Mouse (Mus musculus) MEL (cell line): ENCODE measurements around the gene Csrnp1. TPM values are rescaled to one million over a fixed set of nuclear protein-coding genes. Genes with fewer than 3 reads are reported as not detected.

Experiments used
- DNase-seq: peaks from one replicate; pipeline ENCODE4 v3.0.0; 2011; ENCODE audit warnings: low read depth, low spot score
- H3K27ac ChIP-seq: 2 replicates; pipeline ENCODE4 v1.5.1; 2012; ENCODE audit warnings: low read depth, mild to moderate bottlenecking, control low read depth, low read length, moderate library complexity; ENCODE audit not compliant: control insufficient read depth
- H3K27me3 ChIP-seq, 2 experiments: fragments of 150-350 bp in 1 of 2; sonication (generic) in 1 of 2; 2 replicates each; pipeline ENCODE4 v1.6.1; 2012; ENCODE audit warnings: low read length in 2 of 2, mild to moderate bottlenecking in 2 of 2, improper control_type of control experiment in 1 of 2, moderate library complexity in 1 of 2; ENCODE audit not compliant: insufficient read depth in 2 of 2, control insufficient read depth in 1 of 2
- H3K36me3 ChIP-seq, 2 experiments: 2 replicates each; pipeline ENCODE4 v1.6.1; 2012 to 2014; ENCODE audit warnings: low read length in 2 of 2, improper control_type of control experiment in 1 of 2, inconsistent platforms in 1 of 2, mild to moderate bottlenecking in 1 of 2; ENCODE audit not compliant: insufficient read depth in 2 of 2, control insufficient read depth in 1 of 2
- H3K4me1 ChIP-seq, 2 experiments: fragments of 150-350 bp in 1 of 2; sonication (generic) in 1 of 2; 2 replicates each; pipeline ENCODE4 v1.6.1; 2012; ENCODE audit warnings: low read length in 2 of 2, improper control_type of control experiment in 1 of 2, mild to moderate bottlenecking in 1 of 2; ENCODE audit not compliant: insufficient read depth in 2 of 2, control insufficient read depth in 1 of 2
- H3K4me3 ChIP-seq, 2 experiments: fragments of 150-350 bp in 1 of 2; sonication (generic) in 1 of 2; 2 replicates each; pipeline ENCODE4 v1.5.1; 2012; ENCODE audit warnings: low read depth in 2 of 2, low read length in 2 of 2, mild to moderate bottlenecking in 2 of 2, moderate library complexity in 2 of 2, control low read depth in 1 of 2, improper control_type of control experiment in 1 of 2; ENCODE audit not compliant: control insufficient read depth in 1 of 2, insufficient read depth in 1 of 2
- H3K79me2 ChIP-seq: 2 replicates; pipeline ENCODE4 v1.6.1; 2012; ENCODE audit warnings: mild to moderate bottlenecking, low read length, moderate library complexity; ENCODE audit not compliant: control insufficient read depth, poor library complexity, insufficient read depth
- H3K9ac ChIP-seq: 2 replicates; pipeline ENCODE4 v1.6.1; 2012; ENCODE audit warnings: low read depth, mild to moderate bottlenecking, control low read depth, low read length, moderate library complexity; ENCODE audit not compliant: control insufficient read depth, poor library complexity, severe bottlenecking
- H3K9me3 ChIP-seq: fragments of 150-350 bp; sonication (generic); replicated peaks from 2 replicates; pipeline ENCODE4 v1.6.1; 2012; ENCODE audit warnings: mild to moderate bottlenecking, low read length, improper control_type of control experiment, moderate library complexity; ENCODE audit not compliant: insufficient read depth
- CTCF ChIP-seq, 3 experiments: IDR thresholded peaks in 2 of 3; conservative IDR thresholded peaks in 1 of 3; 2 replicates each; pipeline ENCODE4 v1.5.1; 2011 to 2012; ENCODE audit warnings: low read length in 3 of 3, low read depth in 2 of 3, mild to moderate bottlenecking in 2 of 3, improper control_type of control experiment in 1 of 3, inconsistent platforms in 1 of 3, mixed read lengths in 1 of 3, moderate library complexity in 1 of 3; ENCODE audit not compliant: control insufficient read depth in 1 of 3, insufficient read depth in 1 of 3, poor library complexity in 1 of 3, severe bottlenecking in 1 of 3
- E2F4 ChIP-seq: IDR thresholded peaks from 2 replicates; pipeline ENCODE4 v1.6.1; 2011; ENCODE audit warnings: low read depth, low read length, improper control_type of control experiment, borderline replicate concordance
- ETS1 ChIP-seq: IDR thresholded peaks from 2 replicates; pipeline ENCODE4 v1.6.1; 2012; ENCODE audit warnings: low read depth, mild to moderate bottlenecking, inconsistent platforms, low read length, improper control_type of control experiment, moderate library complexity
- GABPA ChIP-seq: IDR thresholded peaks from 2 replicates; pipeline ENCODE4 v1.6.1; 2012; ENCODE audit warnings: low read depth, mild to moderate bottlenecking, inconsistent platforms, low read length, improper control_type of control experiment, moderate library complexity
- GATA1 ChIP-seq: IDR thresholded peaks from 2 replicates; pipeline ENCODE4 v1.6.1; 2011; ENCODE audit warnings: low read depth, low read length, improper control_type of control experiment
- HCFC1 ChIP-seq: IDR thresholded peaks from 2 replicates; pipeline ENCODE4 v1.6.1; 2012; ENCODE audit warnings: low read depth, mild to moderate bottlenecking, inconsistent platforms, low read length, improper control_type of control experiment, moderate library complexity
- MAX ChIP-seq: IDR thresholded peaks from 2 replicates; pipeline ENCODE4 v1.6.1; 2011; ENCODE audit warnings: low read length, improper control_type of control experiment
- MXI1 ChIP-seq: IDR thresholded peaks from 2 replicates; pipeline ENCODE4 v1.6.1; 2011; ENCODE audit warnings: mild to moderate bottlenecking, low read depth, low read length, improper control_type of control experiment
- MYC ChIP-seq: IDR thresholded peaks from 2 replicates; pipeline ENCODE4 v1.6.1; 2011; ENCODE audit warnings: low read depth, mild to moderate bottlenecking, low read length, improper control_type of control experiment, moderate library complexity
- NELFE ChIP-seq: IDR thresholded peaks from 2 replicates; pipeline ENCODE4 v1.6.1; 2011; ENCODE audit warnings: low read depth, low read length, improper control_type of control experiment
- NRF1 ChIP-seq: IDR thresholded peaks from 2 replicates; pipeline ENCODE4 v1.6.1; 2014; ENCODE audit warnings: low read depth, mild to moderate bottlenecking, inconsistent platforms, low read length, improper control_type of control experiment, moderate library complexity; ENCODE audit not compliant: poor library complexity, insufficient read depth, severe bottlenecking
- RAD21 ChIP-seq: IDR thresholded peaks from 2 replicates; pipeline ENCODE4 v1.6.1; 2011; ENCODE audit warnings: mild to moderate bottlenecking, low read depth, low read length, improper control_type of control experiment
- SIN3A ChIP-seq: IDR thresholded peaks from 2 replicates; pipeline ENCODE4 v1.6.1; 2012; ENCODE audit warnings: low read length, improper control_type of control experiment, inconsistent platforms
- SMC3 ChIP-seq: IDR thresholded peaks from 2 replicates; pipeline ENCODE4 v1.6.1; 2011; ENCODE audit warnings: low read depth, low read length, improper control_type of control experiment
- TAL1 ChIP-seq: IDR thresholded peaks from 2 replicates; pipeline ENCODE4 v1.6.1; 2012; ENCODE audit warnings: mild to moderate bottlenecking, inconsistent platforms, low read length, moderate library complexity, mixed read lengths
- ZC3H11A ChIP-seq: IDR thresholded peaks from 2 replicates; pipeline ENCODE4 v1.6.1; 2012; ENCODE audit warnings: low read depth, mild to moderate bottlenecking, inconsistent platforms, low read length, improper control_type of control experiment
- ZKSCAN1 ChIP-seq: IDR thresholded peaks from 2 replicates; pipeline ENCODE4 v1.6.1; 2012; ENCODE audit warnings: low read depth, mild to moderate bottlenecking, inconsistent platforms, low read length, improper control_type of control experiment, moderate library complexity
- polyA plus RNA-seq, 2 experiments: library from polyadenylated mRNA; stranded (reverse) in 1 of 2; unstranded in 1 of 2; fragments of >175 nt in 1 of 2; fragments of >200 nt in 1 of 2; gene quantifications; 2 replicates each; pipeline versions ENCODE4 v1.2.1 to v1.2.4; 2012; ENCODE audit warnings: low replicate concordance in 2 of 2, low read depth in 1 of 2; ENCODE audit not compliant: insufficient read length in 2 of 2, insufficient read depth in 1 of 2, missing spikeins in 1 of 2
- total RNA-seq: library from RNA; depleted of rRNA; stranded (reverse); fragments of 300-350 nt; gene quantifications from 2 replicates; pipeline ENCODE4 v1.2.3, GENCODE M21; 2012

Gene Csrnp1
- total and polyA plus RNA-seq, 3 experiments, result 3.7 to 8.1 TPM; not detected in 1

- Histone ChIP-seq H3K79me2 (no peaks in the 10 kb centered on the region), H3K4me1 (no peaks in the 10 kb centered on the region; a peak in 1 of 4 replicates), H3K36me3 (no peaks in the 10 kb centered on the region), H3K27ac (no peak within 1 kb of the TSS), H3K9ac (no peak within 1 kb of the TSS), H3K4me3 (no peak within 1 kb of the TSS), H3K27me3 (no peaks in the 10 kb centered on the region; a peak in 2 of 4 replicates), H3K9me3 (no peaks in the 10 kb centered on the region)
- DNase-seq, result no peak
- TF ChIP-seq MAX (no peak), MYC (no peak), NRF1 (no peak)
These were observed 38.8 kb upstream of the Csrnp1 start, which contains the start of gene Xirp1 for GRCm38 (mm10) chr9:120023086-120023811. Gene Xirp1, minus strand, starts transcription at chr9:120023598.

- H3K79me2 ChIP-seq, result no peaks in the 10 kb centered on the region
- H3K27ac ChIP-seq, result no peak overlapping the region
- no peaks in the 10 kb centered on the region; a peak in 2 of 4 replicates for H3K27me3 ChIP-seq
- H3K9me3 ChIP-seq, result no peaks in the 10 kb centered on the region
- no peak for TF ChIP-seq SIN3A
- no peak for TF ChIP-seq NELFE
- no peak for TF ChIP-seq GATA1
- TF ChIP-seq TAL1, result no peak
- no peak for TF ChIP-seq MXI1
- TF ChIP-seq ZKSCAN1, result no peak
- TF ChIP-seq HCFC1, result no peak
- no peak for TF ChIP-seq ETS1
- TF ChIP-seq E2F4, result no peak
- no peak for TF ChIP-seq MYC
- TF ChIP-seq GABPA, result no peak
- no peak overlapping the region for H3K4me3 ChIP-seq
- no peak for DNase-seq
- no peaks in the 10 kb centered on the region for H3K36me3 ChIP-seq
- no peaks in the 10 kb centered on the region for H3K4me1 ChIP-seq
- H3K9ac ChIP-seq, result no peak overlapping the region
These were observed 36.7 kb upstream of the Csrnp1 start for GRCm38 (mm10) chr9:120021164-120021563.

- no peak overlapping the region for H3K9ac ChIP-seq
- no peak overlapping the region for H3K27ac ChIP-seq
- H3K27me3 ChIP-seq, result no peaks in the 10 kb centered on the region; a peak in 2 of 4 replicates
- no peaks in the 10 kb centered on the region for H3K36me3 ChIP-seq
- TF ChIP-seq MAX (no peak), SMC3 (peak; percentile 79), RAD21 (peak; percentile 78), ZC3H11A (peak; percentile 60), MYC (no peak), CTCF (IDR thresholded peaks at IDR 0.05 in 2 of 3, conservative IDR thresholded peaks at IDR 0.05 in 1 of 3; ENCODE audit: control insufficient read depth in 1 of 3, insufficient read depth in 1 of 3, low read depth in 2 of 3, low read length in 3 of 3, poor library complexity in 1 of 3, severe bottlenecking in 1 of 3) (peak; percentile 45 to 88 (median 75))
- DNase-seq, result peak; percentile 75
- no peaks in the 10 kb centered on the region for H3K9me3 ChIP-seq
- no peaks in the 10 kb centered on the region for H3K4me1 ChIP-seq
- no peaks in the 10 kb centered on the region for H3K79me2 ChIP-seq
- H3K4me3 ChIP-seq, result no peak overlapping the region
These were observed 35.9 kb upstream of the Csrnp1 start for GRCm38 (mm10) chr9:120020285-120020890.
